Mouse (Mus musculus) limb, embryonic 13.5 days (tissue): ENCODE measurements around the gene Padi1. TPM values are rescaled to one million over a fixed set of nuclear protein-coding genes. Genes with fewer than 3 reads are reported as not detected.

Source experiments
- ATAC-seq: fragments of 200-750 bp; cut with Nextera tagmentation; 2 replicates; pipeline ENCODE4 v1.8.0; 2017; ENCODE audit warnings: low read depth, moderate number of reproducible peaks, moderate TSS enrichment; ENCODE audit not compliant: low FRiP score
- H3K27ac ChIP-seq: fragments of 300-500 bp; sonication (generic); 2 replicates; pipeline ENCODE4 v1.5.1; 2015; ENCODE audit warnings: inconsistent platforms, mild to moderate bottlenecking, moderate library complexity
- H3K27me3 ChIP-seq: fragments of 300-500 bp; sonication (generic); 2 replicates; pipeline ENCODE4 v1.6.1; 2015; ENCODE audit warnings: mild to moderate bottlenecking, inconsistent platforms
- H3K36me3 ChIP-seq: fragments of 300-500 bp; sonication (generic); 2 replicates; pipeline ENCODE4 v1.6.1; 2015; ENCODE audit warnings: inconsistent platforms, mild to moderate bottlenecking, moderate library complexity
- H3K4me1 ChIP-seq: fragments of 300-500 bp; sonication (generic); 2 replicates; pipeline ENCODE4 v1.6.1; 2015; ENCODE audit warnings: inconsistent platforms
- H3K4me2 ChIP-seq: fragments of 300-500 bp; sonication (generic); replicated peaks from 2 replicates; pipeline ENCODE4 v1.6.1; 2015; ENCODE audit warnings: inconsistent platforms, mild to moderate bottlenecking, moderate library complexity
- H3K4me3 ChIP-seq: fragments of 300-500 bp; sonication (generic); 2 replicates; pipeline ENCODE4 v1.5.1; 2015; ENCODE audit warnings: moderate library complexity, mild to moderate bottlenecking, inconsistent platforms
- H3K9ac ChIP-seq: fragments of 300-500 bp; sonication (generic); 2 replicates; pipeline ENCODE4 v1.6.1; 2015; ENCODE audit warnings: mild to moderate bottlenecking, inconsistent platforms
- H3K9me3 ChIP-seq: fragments of 300-500 bp; sonication (generic); 2 replicates; pipeline ENCODE4 v1.6.1; 2016; ENCODE audit warnings: inconsistent platforms
- WGBS: fragments of 180-500 bp; shearing (Covaris S2); methylation state at CpG from one replicate; pipeline ENCODE4 v1.1.7; 2015; 5-methylcytosine and 5-hydroxymethylcytosine counted together
- polyA plus RNA-seq: library from polyadenylated mRNA; unstranded; fragments of >200 nt; fragmentation: Nextera tagmentation; extraction: Ambion mirVana; gene quantifications from 2 replicates; pipeline ENCODE4 v1.2.1, GENCODE M21; 2015

The Padi1 gene
- 0.20 and 0.25 TPM in 2 replicates for polyA plus RNA-seq

DNA sequence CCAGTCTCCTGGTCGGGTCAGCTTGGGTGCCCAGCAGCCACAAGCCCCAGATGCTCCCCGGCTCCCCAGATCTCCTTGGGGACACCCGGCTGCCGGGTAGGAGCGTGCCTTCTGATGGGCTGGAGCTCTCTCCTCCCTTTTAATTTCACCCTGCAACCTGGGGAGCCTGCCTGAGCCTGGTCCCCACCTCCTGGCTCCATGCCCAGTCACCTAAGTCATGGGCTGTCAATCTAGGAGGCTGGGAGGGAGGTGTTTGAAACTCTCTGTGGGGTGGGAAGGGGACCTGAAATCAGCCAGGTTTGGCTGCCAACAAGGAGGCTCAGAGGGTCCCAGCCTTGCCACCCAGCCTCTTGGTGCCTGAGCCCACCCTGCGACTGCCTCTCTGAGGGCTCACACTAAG, at the start of gene Padi1:
TSS of gene Padi1 (minus strand) at position 113 of the 400 bp plus-strand sequence.
- H3K4me3 ChIP-seq = no peak within 1 kb of the TSS
- no peaks in the 10 kb centered on the region for H3K36me3 ChIP-seq
- no peak; the same call in 1 of the 2 replicates for ATAC-seq
- H3K4me2 ChIP-seq = no peak within 1 kb of the TSS
- 70% methylated on average over 6 of the region's 6 CpGs for WGBS
- peaks cover 20% of the 10 kb centered on the region for H3K4me1 ChIP-seq
- H3K27ac ChIP-seq = no peak within 1 kb of the TSS
- H3K9ac ChIP-seq = no peak within 1 kb of the TSS
- no peaks in the 10 kb centered on the region for H3K27me3 ChIP-seq
- no peaks in the 10 kb centered on the region for H3K9me3 ChIP-seq

- no peak overlapping the region for H3K4me3 ChIP-seq
- H3K9ac ChIP-seq = no peak overlapping the region
- no peaks in the 10 kb centered on the region for H3K4me1 ChIP-seq
- H3K9me3 ChIP-seq = peaks cover 4% of the 10 kb centered on the region
- no peak for ATAC-seq
- WGBS = 82% methylated on average over 1 of the region's 1 CpGs
- H3K27ac ChIP-seq = no peak overlapping the region
- H3K27me3 ChIP-seq = no peaks in the 10 kb centered on the region
- no peaks in the 10 kb centered on the region for H3K36me3 ChIP-seq
- H3K4me2 ChIP-seq = no peak overlapping the region
Observed at GRCm38 (mm10) chr4:140892163-140892530, 46.6 kb upstream of the Padi1 start.

GRCm38 (mm10) chr4:140891525-140892162, 46.1 kb upstream of the Padi1 start:
- no peaks in the 10 kb centered on the region for H3K4me1 ChIP-seq

GRCm38 (mm10) chr4:140883852-140884251, 38.3 kb upstream of the Padi1 start:
- ATAC-seq = no peak
- Histone ChIP-seq H3K36me3 (no peaks in the 10 kb centered on the region), H3K4me1 (no peaks in the 10 kb centered on the region), H3K9ac (no peak overlapping the region), H3K4me3 (no peak overlapping the region), H3K27ac (no peak overlapping the region), H3K4me2 (no peak overlapping the region), H3K9me3 (0 out of 2 replicates have a peak, but pooled peaks cover 2% of the 10 kb centered on the region), H3K27me3 (no peaks in the 10 kb centered on the region)
- 27% methylated on average over 4 of the region's 4 CpGs for WGBS

More at GRCm38 (mm10) chr4:140891525-140892162, 46.1 kb upstream of the Padi1 start:
- Histone ChIP-seq H3K4me3 (no peak overlapping the region), H3K9me3 (peaks cover 4% of the 10 kb centered on the region), H3K36me3 (no peaks in the 10 kb centered on the region), H3K27ac (no peak overlapping the region), H3K4me2 (no peak overlapping the region), H3K9ac (no peak overlapping the region), H3K27me3 (no peaks in the 10 kb centered on the region)
- ATAC-seq = no peak
- WGBS = 92% methylated on average over 14 of the region's 14 CpGs

GRCm38 (mm10) chr4:140882981-140883380, 37.4 kb upstream of the Padi1 start:
- no peak overlapping the region for H3K4me3 ChIP-seq
- no peak overlapping the region for H3K9ac ChIP-seq
- no peak overlapping the region for H3K27ac ChIP-seq
- 96% methylated on average over 3 of the region's 3 CpGs for WGBS
- no peaks in the 10 kb centered on the region for H3K36me3 ChIP-seq
- no peaks in the 10 kb centered on the region for H3K27me3 ChIP-seq
- ATAC-seq = no peak
- no peak overlapping the region for H3K4me2 ChIP-seq
- 0 out of 2 replicates have a peak, but pooled peaks cover 2% of the 10 kb centered on the region for H3K9me3 ChIP-seq
- no peaks in the 10 kb centered on the region for H3K4me1 ChIP-seq

GRCm38 (mm10) chr4:140882365-140882764, 36.8 kb upstream of the Padi1 start:
- Histone ChIP-seq H3K27me3 (no peaks in the 10 kb centered on the region), H3K4me3 (no peak overlapping the region), H3K4me1 (0 out of 2 replicates have a peak, but pooled peaks cover 3% of the 10 kb centered on the region), H3K9ac (no peak overlapping the region), H3K4me2 (no peak overlapping the region), H3K9me3 (0 out of 2 replicates have a peak, but pooled peaks cover 2% of the 10 kb centered on the region), H3K27ac (no peak overlapping the region), H3K36me3 (no peaks in the 10 kb centered on the region)
- 60% methylated on average over 4 of the region's 4 CpGs for WGBS
- no peak for ATAC-seq

GRCm38 (mm10) chr4:140881771-140882170, 36.2 kb upstream of the Padi1 start:
- H3K4me1 ChIP-seq = 0 out of 2 replicates have a peak, but pooled peaks cover 3% of the 10 kb centered on the region
- no peak for ATAC-seq
- WGBS = 86% methylated on average over 13 of the region's 13 CpGs

GRCm38 (mm10) chr4:140881026-140881670, 35.6 kb upstream of the Padi1 start:
- no peak overlapping the region for H3K9ac ChIP-seq
- 0 out of 2 replicates have a peak, but pooled peaks cover 2% of the 10 kb centered on the region for H3K9me3 ChIP-seq
- ATAC-seq = no peak
- H3K4me3 ChIP-seq = no peak overlapping the region
- no peaks in the 10 kb centered on the region for H3K27me3 ChIP-seq
- no peak overlapping the region for H3K4me2 ChIP-seq
- 0 out of 2 replicates have a peak, but pooled peaks cover 3% of the 10 kb centered on the region for H3K4me1 ChIP-seq
- no peaks in the 10 kb centered on the region for H3K36me3 ChIP-seq
- WGBS = 86% methylated on average over 8 of the region's 8 CpGs
- no peak overlapping the region for H3K27ac ChIP-seq

More at GRCm38 (mm10) chr4:140881771-140882170, 36.2 kb upstream of the Padi1 start:
- Histone ChIP-seq H3K4me2 (no peak overlapping the region), H3K27me3 (no peaks in the 10 kb centered on the region), H3K4me3 (no peak overlapping the region), H3K9me3 (0 out of 2 replicates have a peak, but pooled peaks cover 2% of the 10 kb centered on the region), H3K36me3 (no peaks in the 10 kb centered on the region), H3K9ac (no peak overlapping the region), H3K27ac (no peak overlapping the region)

- Histone ChIP-seq H3K4me1 (0 out of 2 replicates have a peak, but pooled peaks cover 3% of the 10 kb centered on the region), H3K9me3 (0 out of 2 replicates have a peak, but pooled peaks cover 2% of the 10 kb centered on the region), H3K4me2 (no peak overlapping the region), H3K27me3 (no peaks in the 10 kb centered on the region), H3K4me3 (no peak overlapping the region), H3K36me3 (no peaks in the 10 kb centered on the region), H3K27ac (no peak overlapping the region), H3K9ac (no peak overlapping the region)
- 73% methylated on average over 3 of the region's 3 CpGs for WGBS
- no peak for ATAC-seq
Observed at GRCm38 (mm10) chr4:140880207-140880606, 34.6 kb upstream of the Padi1 start.

- 0 out of 2 replicates have a peak, but pooled peaks cover 3% of the 10 kb centered on the region for H3K4me1 ChIP-seq
- no peak overlapping the region for H3K27ac ChIP-seq
- 0 out of 2 replicates have a peak, but pooled peaks cover 2% of the 10 kb centered on the region for H3K9me3 ChIP-seq
- no peaks in the 10 kb centered on the region for H3K36me3 ChIP-seq
- no peak for ATAC-seq
- H3K27me3 ChIP-seq = no peaks in the 10 kb centered on the region
- no peak overlapping the region for H3K9ac ChIP-seq
- H3K4me2 ChIP-seq = no peak overlapping the region
- WGBS = 46% methylated on average over 4 of the region's 4 CpGs
- no peak overlapping the region for H3K4me3 ChIP-seq
Observed at GRCm38 (mm10) chr4:140879739-140880138, 34.2 kb upstream of the Padi1 start.

DNA sequence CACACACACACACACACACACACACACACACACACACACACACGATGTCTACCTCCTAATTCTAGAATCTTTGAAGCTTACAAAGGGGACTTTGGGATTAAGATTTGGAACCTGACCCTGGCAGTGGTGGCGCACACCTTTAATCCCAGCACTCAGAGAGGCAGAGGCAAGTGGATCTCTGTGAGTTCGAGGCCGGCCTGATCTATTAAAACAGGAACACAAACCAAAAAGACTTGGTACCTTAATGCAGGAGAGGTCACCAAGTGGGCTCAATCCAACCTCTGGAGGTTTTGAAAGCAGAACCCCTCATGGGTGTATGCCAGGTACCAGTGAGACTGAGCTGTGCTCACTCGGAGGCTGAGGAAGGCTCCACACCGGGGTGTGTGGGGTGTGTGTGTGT, 33.5 kb upstream of the Padi1 start:
- WGBS = 89% methylated on average over 6 of the region's 6 CpGs
- no peak overlapping the region for H3K27ac ChIP-seq

GRCm38 (mm10) chr4:140878655-140879054, 33.1 kb upstream of the Padi1 start:
- no peak for ATAC-seq
- Histone ChIP-seq H3K4me3 (no peak overlapping the region), H3K9me3 (peaks cover 9% of the 10 kb centered on the region), H3K4me1 (0 out of 2 replicates have a peak, but pooled peaks cover 3% of the 10 kb centered on the region), H3K9ac (no peak overlapping the region), H3K36me3 (no peaks in the 10 kb centered on the region), H3K27me3 (no peaks in the 10 kb centered on the region), H3K4me2 (no peak overlapping the region), H3K27ac (no peak overlapping the region)
- 88% methylated on average over 9 of the region's 9 CpGs for WGBS

More for the DNA sequence above, 33.5 kb upstream of the Padi1 start:
- Histone ChIP-seq H3K36me3 (no peaks in the 10 kb centered on the region), H3K4me1 (0 out of 2 replicates have a peak, but pooled peaks cover 3% of the 10 kb centered on the region), H3K9me3 (peaks cover 5% of the 10 kb centered on the region), H3K4me3 (no peak overlapping the region), H3K9ac (no peak overlapping the region), H3K4me2 (no peak overlapping the region), H3K27me3 (no peaks in the 10 kb centered on the region)
- no peak for ATAC-seq
